Mouse (Mus musculus) liver, adult 2 months (tissue): ENCODE data around the gene Ddrgk1.
"Not testable (repeated sequence)": the region's sequence is repeated elsewhere in the genome, so short reads cannot be mapped to it uniquely, and the experiment has no call there.

Source experiments
- CTCF ChIP-seq: fragments of 200-500 bp; IDR thresholded peaks from 2 replicates; pipeline ENCODE4 v1.5.1; 2011; ENCODE audit warnings: low read depth, low read length, control low read depth
- POLR2A ChIP-seq: fragments of 200-500 bp; IDR thresholded peaks from 2 replicates; pipeline ENCODE4 v1.6.1; 2011; ENCODE audit warnings: low read length, control low read depth; ENCODE audit not compliant: insufficient read depth; ENCODE audit errors: extremely low read depth

DNA sequence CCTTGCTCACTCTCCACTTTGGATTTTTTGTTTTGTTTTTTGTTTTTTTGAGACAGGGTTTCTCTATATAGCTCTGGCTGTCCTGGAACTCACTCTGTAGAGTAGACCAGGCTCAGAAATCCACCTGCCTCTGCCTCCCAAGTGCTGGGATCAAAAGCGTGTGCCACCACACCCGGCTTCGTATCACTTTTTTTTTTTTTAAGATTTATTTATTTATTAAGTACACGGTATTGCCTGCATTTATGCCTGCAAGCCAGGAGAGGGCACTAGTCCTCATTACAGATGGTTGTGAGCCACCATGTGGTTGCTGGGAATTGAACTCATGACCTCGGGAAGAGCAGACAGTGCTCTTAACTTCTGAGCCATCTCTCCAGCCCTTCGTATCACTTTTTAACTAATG, 15.4 kb downstream of the Ddrgk1 start:
- not testable (repeated sequence) for TF ChIP-seq POLR2A, CTCF
